Mouse (Mus musculus) lung, postnatal 25 days (tissue): ENCODE data around the gene Itgb5.

Experiments
- DNase-seq: peaks from one replicate; pipeline ENCODE4 v3.0.0; 2022; ENCODE audit warnings: low spot score

The Itgb5 gene

DNA sequence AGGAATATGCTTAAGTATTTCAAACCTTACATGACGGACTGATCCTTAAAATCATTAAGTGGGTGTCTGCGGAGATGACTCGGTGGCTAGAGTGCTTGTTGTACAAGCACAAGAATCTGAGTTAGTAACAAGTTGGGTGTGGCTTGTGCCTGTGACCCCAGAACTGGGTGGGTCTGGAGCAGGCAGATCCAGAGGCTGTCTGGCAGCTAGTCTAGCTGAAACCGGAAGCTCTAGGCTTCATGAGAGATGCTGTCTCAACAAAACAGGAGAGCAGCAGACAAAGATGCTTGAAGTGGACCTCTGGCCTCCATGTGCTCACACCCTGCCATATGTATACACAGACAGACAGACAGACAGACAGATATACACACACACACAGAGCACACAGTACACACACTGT is 161.2 kb downstream of the Itgb5 start:
- no peak for DNase-seq

DNA sequence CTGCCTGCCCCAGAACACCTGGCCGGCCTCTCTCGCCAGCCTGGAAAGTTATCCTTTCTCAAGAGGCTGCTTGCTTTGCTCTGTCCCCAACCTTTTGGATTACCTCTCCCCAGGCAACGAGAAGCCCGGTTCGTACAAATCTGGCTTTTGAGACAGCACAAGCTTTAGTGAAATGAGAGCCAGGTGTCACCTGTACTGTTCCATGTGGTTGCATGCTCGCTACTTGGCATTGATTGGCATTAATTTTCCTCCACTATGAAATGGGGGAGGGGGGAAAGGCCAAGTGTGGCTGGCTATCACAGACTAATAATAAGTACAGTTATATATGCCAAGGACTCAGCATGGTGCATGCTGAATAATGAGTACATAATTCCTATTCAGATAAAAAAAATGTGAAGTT is 164.9 kb downstream of the Itgb5 start:
- no peak for DNase-seq

DNA sequence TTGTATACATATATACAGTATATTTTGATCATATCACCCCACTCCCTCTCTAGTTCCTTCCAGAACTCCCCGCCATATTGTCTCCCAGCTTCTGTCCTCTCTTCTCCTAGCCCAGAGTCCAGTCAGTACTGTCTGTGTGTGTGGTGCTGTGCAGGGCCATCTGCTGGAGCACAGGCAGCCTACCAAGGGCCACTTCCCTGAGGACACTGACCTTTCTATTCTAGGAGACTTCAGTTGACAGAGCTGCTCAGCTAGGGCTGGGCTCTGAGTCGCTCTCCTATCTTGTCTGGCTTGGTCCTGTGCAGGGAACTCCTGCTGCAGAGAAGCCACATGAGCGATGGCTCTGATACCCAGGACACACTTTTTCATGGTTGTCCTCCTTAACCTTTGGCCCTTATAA is 166.0 kb downstream of the Itgb5 start:
- DNase-seq: no peak

DNA sequence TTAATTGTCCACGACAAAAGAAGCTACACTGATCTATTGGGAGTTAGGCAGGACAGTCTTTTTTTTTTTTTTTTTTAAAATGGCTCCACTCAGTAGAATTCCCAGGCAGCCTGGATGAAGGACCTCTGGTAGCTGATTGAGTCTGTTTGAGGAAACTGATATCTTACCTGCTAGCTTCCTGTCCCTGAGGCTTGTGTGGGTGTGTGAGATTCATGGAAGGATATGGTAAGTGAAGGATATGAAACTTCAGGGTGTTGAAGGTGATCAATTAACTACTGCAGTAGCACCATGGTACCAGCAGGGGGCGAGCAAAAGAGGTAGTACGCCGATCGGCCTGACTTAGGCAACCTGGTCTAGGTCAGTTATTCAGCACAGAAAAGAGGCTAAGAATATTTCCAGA is 166.6 kb downstream of the Itgb5 start:
- peak; percentile 59 for DNase-seq

GRCm38 (mm10) chr16:33998011-33998410 is 168.5 kb downstream of the Itgb5 start:
- DNase-seq: no peak
